Mouse (Mus musculus): ENCODE measurements at regions not wholly inside any gene's neighbourhood (a gene's known extent, or its start where the extent isn't known, plus 50 kb on each side); places are given as distances from the start of the nearest gene placed in this dataset.

- TF ChIP-seq CTCF (IDR thresholded peaks at IDR 0.05; ENCODE audit: extremely low read depth, insufficient read depth, insufficient read length, insufficient replicate concordance) (no peak), POLR2A (IDR thresholded peaks at IDR 0.05; ENCODE audit: low read depth, low read length) (no peak)
These were observed 55.7 kb upstream of the Tab2 start for GRCm38 (mm10) chr10:8011744-8012143.
